Mouse (Mus musculus) MEL (cell line): ENCODE measurements at regions not wholly inside any gene's neighbourhood (a gene's known extent, or its start where the extent isn't known, plus 50 kb on each side); places are given as distances from the start of the nearest gene placed in this dataset.
A peak's percentile ranks its signal among the peaks of the same experiment; 100 is the strongest.

Experiments used
- DNase-seq: peaks from one replicate; pipeline ENCODE4 v3.0.0; 2011; ENCODE audit warnings: low read depth, low spot score
- H3K27ac ChIP-seq: 2 replicates; pipeline ENCODE4 v1.5.1; 2012; ENCODE audit warnings: low read depth, mild to moderate bottlenecking, control low read depth, low read length, moderate library complexity; ENCODE audit not compliant: control insufficient read depth
- H3K27me3 ChIP-seq, 2 experiments: fragments of 150-350 bp in 1 of 2; sonication (generic) in 1 of 2; 2 replicates each; pipeline ENCODE4 v1.6.1; 2012; ENCODE audit warnings: low read length in 2 of 2, mild to moderate bottlenecking in 2 of 2, improper control_type of control experiment in 1 of 2, moderate library complexity in 1 of 2; ENCODE audit not compliant: insufficient read depth in 2 of 2, control insufficient read depth in 1 of 2
- H3K36me3 ChIP-seq, 2 experiments: 2 replicates each; pipeline ENCODE4 v1.6.1; 2012 to 2014; ENCODE audit warnings: low read length in 2 of 2, improper control_type of control experiment in 1 of 2, inconsistent platforms in 1 of 2, mild to moderate bottlenecking in 1 of 2; ENCODE audit not compliant: insufficient read depth in 2 of 2, control insufficient read depth in 1 of 2
- H3K4me1 ChIP-seq, 2 experiments: fragments of 150-350 bp in 1 of 2; sonication (generic) in 1 of 2; 2 replicates each; pipeline ENCODE4 v1.6.1; 2012; ENCODE audit warnings: low read length in 2 of 2, improper control_type of control experiment in 1 of 2, mild to moderate bottlenecking in 1 of 2; ENCODE audit not compliant: insufficient read depth in 2 of 2, control insufficient read depth in 1 of 2
- H3K4me3 ChIP-seq, 2 experiments: fragments of 150-350 bp in 1 of 2; sonication (generic) in 1 of 2; 2 replicates each; pipeline ENCODE4 v1.5.1; 2012; ENCODE audit warnings: low read depth in 2 of 2, low read length in 2 of 2, mild to moderate bottlenecking in 2 of 2, moderate library complexity in 2 of 2, control low read depth in 1 of 2, improper control_type of control experiment in 1 of 2; ENCODE audit not compliant: control insufficient read depth in 1 of 2, insufficient read depth in 1 of 2
- H3K79me2 ChIP-seq: 2 replicates; pipeline ENCODE4 v1.6.1; 2012; ENCODE audit warnings: mild to moderate bottlenecking, low read length, moderate library complexity; ENCODE audit not compliant: control insufficient read depth, poor library complexity, insufficient read depth
- H3K9ac ChIP-seq: 2 replicates; pipeline ENCODE4 v1.6.1; 2012; ENCODE audit warnings: low read depth, mild to moderate bottlenecking, control low read depth, low read length, moderate library complexity; ENCODE audit not compliant: control insufficient read depth, poor library complexity, severe bottlenecking
- H3K9me3 ChIP-seq: fragments of 150-350 bp; sonication (generic); replicated peaks from 2 replicates; pipeline ENCODE4 v1.6.1; 2012; ENCODE audit warnings: mild to moderate bottlenecking, low read length, improper control_type of control experiment, moderate library complexity; ENCODE audit not compliant: insufficient read depth
- CHD1 ChIP-seq: IDR thresholded peaks from 2 replicates; pipeline ENCODE4 v1.6.1; 2012; ENCODE audit warnings: low read depth, mild to moderate bottlenecking, inconsistent platforms, low read length, improper control_type of control experiment
- CHD2 ChIP-seq: IDR thresholded peaks from 2 replicates; pipeline ENCODE4 v1.6.1; 2011; ENCODE audit warnings: low read length, improper control_type of control experiment
- CTCF ChIP-seq, 3 experiments: IDR thresholded peaks in 2 of 3; conservative IDR thresholded peaks in 1 of 3; 2 replicates each; pipeline ENCODE4 v1.5.1; 2011 to 2012; ENCODE audit warnings: low read length in 3 of 3, low read depth in 2 of 3, mild to moderate bottlenecking in 2 of 3, improper control_type of control experiment in 1 of 3, inconsistent platforms in 1 of 3, mixed read lengths in 1 of 3, moderate library complexity in 1 of 3; ENCODE audit not compliant: control insufficient read depth in 1 of 3, insufficient read depth in 1 of 3, poor library complexity in 1 of 3, severe bottlenecking in 1 of 3
- E2F4 ChIP-seq: IDR thresholded peaks from 2 replicates; pipeline ENCODE4 v1.6.1; 2011; ENCODE audit warnings: low read depth, low read length, improper control_type of control experiment, borderline replicate concordance
- EP300 ChIP-seq, 2 experiments: IDR thresholded peaks; 2 replicates each; pipeline ENCODE4 v1.6.1; 2011; ENCODE audit warnings: improper control_type of control experiment in 2 of 2, low read length in 2 of 2, low read depth in 1 of 2, mild to moderate bottlenecking in 1 of 2
- ETS1 ChIP-seq: IDR thresholded peaks from 2 replicates; pipeline ENCODE4 v1.6.1; 2012; ENCODE audit warnings: low read depth, mild to moderate bottlenecking, inconsistent platforms, low read length, improper control_type of control experiment, moderate library complexity
- GABPA ChIP-seq: IDR thresholded peaks from 2 replicates; pipeline ENCODE4 v1.6.1; 2012; ENCODE audit warnings: low read depth, mild to moderate bottlenecking, inconsistent platforms, low read length, improper control_type of control experiment, moderate library complexity
- GATA1 ChIP-seq: IDR thresholded peaks from 2 replicates; pipeline ENCODE4 v1.6.1; 2011; ENCODE audit warnings: low read depth, low read length, improper control_type of control experiment
- HCFC1 ChIP-seq: IDR thresholded peaks from 2 replicates; pipeline ENCODE4 v1.6.1; 2012; ENCODE audit warnings: low read depth, mild to moderate bottlenecking, inconsistent platforms, low read length, improper control_type of control experiment, moderate library complexity
- KAT2A ChIP-seq: conservative IDR thresholded peaks from 2 replicates; pipeline ENCODE4 v1.6.1; 2012; ENCODE audit warnings: low read depth, low read length, improper control_type of control experiment, inconsistent platforms
- MAX ChIP-seq: IDR thresholded peaks from 2 replicates; pipeline ENCODE4 v1.6.1; 2011; ENCODE audit warnings: low read length, improper control_type of control experiment
- MEF2A ChIP-seq: IDR thresholded peaks from 2 replicates; pipeline ENCODE4 v1.6.1; 2014; ENCODE audit warnings: low read depth, mild to moderate bottlenecking, inconsistent platforms, low read length, improper control_type of control experiment; ENCODE audit not compliant: poor library complexity, insufficient replicate concordance, severe bottlenecking; ENCODE audit errors: extremely low read depth
- MYC ChIP-seq: IDR thresholded peaks from 2 replicates; pipeline ENCODE4 v1.6.1; 2011; ENCODE audit warnings: low read depth, mild to moderate bottlenecking, low read length, improper control_type of control experiment, moderate library complexity
- NRF1 ChIP-seq: IDR thresholded peaks from 2 replicates; pipeline ENCODE4 v1.6.1; 2014; ENCODE audit warnings: low read depth, mild to moderate bottlenecking, inconsistent platforms, low read length, improper control_type of control experiment, moderate library complexity; ENCODE audit not compliant: poor library complexity, insufficient read depth, severe bottlenecking
- POLR2AphosphoS5 ChIP-seq: IDR thresholded peaks from 2 replicates; pipeline ENCODE4 v1.6.1; 2012; ENCODE audit warnings: low read depth, borderline replicate concordance, mild to moderate bottlenecking, inconsistent platforms, low read length, moderate library complexity, mixed read lengths
- RCOR1 ChIP-seq: IDR thresholded peaks from 2 replicates; pipeline ENCODE4 v1.6.1; 2012; ENCODE audit warnings: low read depth, mild to moderate bottlenecking, inconsistent platforms, low read length, improper control_type of control experiment
- TAL1 ChIP-seq: IDR thresholded peaks from 2 replicates; pipeline ENCODE4 v1.6.1; 2012; ENCODE audit warnings: mild to moderate bottlenecking, inconsistent platforms, low read length, moderate library complexity, mixed read lengths
- TCF12 ChIP-seq: IDR thresholded peaks from 2 replicates; pipeline ENCODE4 v1.6.1; 2014; ENCODE audit warnings: low read depth, mild to moderate bottlenecking, inconsistent platforms, low read length, improper control_type of control experiment, moderate library complexity
- USF1 ChIP-seq: IDR thresholded peaks from 2 replicates; pipeline ENCODE4 v1.6.1; 2014; ENCODE audit warnings: low read depth, mild to moderate bottlenecking, inconsistent platforms, low read length, improper control_type of control experiment, moderate library complexity
- USF2 ChIP-seq, 2 experiments: IDR thresholded peaks; 2 replicates each; pipeline ENCODE4 v1.6.1; 2011 to 2012; ENCODE audit warnings: improper control_type of control experiment in 2 of 2, low read length in 2 of 2, borderline replicate concordance in 1 of 2, inconsistent platforms in 1 of 2, low read depth in 1 of 2, mild to moderate bottlenecking in 1 of 2; ENCODE audit not compliant: insufficient read depth in 1 of 2
- ZC3H11A ChIP-seq: IDR thresholded peaks from 2 replicates; pipeline ENCODE4 v1.6.1; 2012; ENCODE audit warnings: low read depth, mild to moderate bottlenecking, inconsistent platforms, low read length, improper control_type of control experiment
- ZKSCAN1 ChIP-seq: IDR thresholded peaks from 2 replicates; pipeline ENCODE4 v1.6.1; 2012; ENCODE audit warnings: low read depth, mild to moderate bottlenecking, inconsistent platforms, low read length, improper control_type of control experiment, moderate library complexity

DNA sequence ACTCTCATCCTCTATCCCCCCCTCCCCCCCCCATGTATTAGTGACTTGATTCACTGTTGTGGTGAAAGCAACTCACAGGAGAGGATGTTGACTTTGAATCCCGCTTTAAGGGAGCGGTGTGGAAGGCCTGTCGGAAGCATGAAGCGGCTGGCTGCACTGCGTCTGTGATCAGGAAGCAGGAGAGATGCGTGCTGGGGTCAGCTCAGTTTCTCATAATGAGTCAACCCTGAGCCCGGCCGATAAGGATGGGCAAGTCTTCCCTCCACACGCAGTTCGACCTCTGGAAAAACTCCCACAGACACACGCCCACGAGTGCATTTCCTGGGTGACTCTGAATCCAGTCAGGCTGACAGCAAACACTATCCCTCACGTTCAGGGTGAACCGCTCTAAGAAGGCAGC lies 398.0 kb downstream of the Sox9 start:
- H3K4me3 ChIP-seq, result no peak overlapping the region
- no peak overlapping the region for H3K9ac ChIP-seq
- H3K27ac ChIP-seq, result no peak overlapping the region
- H3K36me3 ChIP-seq, result peaks cover 0 to 2% of the 10 kb centered on the region in 2 experiments; a peak in 2 of 4 replicates
- H3K27me3 ChIP-seq, result no peaks in the 10 kb centered on the region
- H3K9me3 ChIP-seq, result no peaks in the 10 kb centered on the region
- no peaks in the 10 kb centered on the region for H3K79me2 ChIP-seq
- H3K4me1 ChIP-seq, result no peaks in the 10 kb centered on the region
- no peak for DNase-seq
- TF ChIP-seq MEF2A (no peak), MAX (no peak), MYC (no peak)

DNA sequence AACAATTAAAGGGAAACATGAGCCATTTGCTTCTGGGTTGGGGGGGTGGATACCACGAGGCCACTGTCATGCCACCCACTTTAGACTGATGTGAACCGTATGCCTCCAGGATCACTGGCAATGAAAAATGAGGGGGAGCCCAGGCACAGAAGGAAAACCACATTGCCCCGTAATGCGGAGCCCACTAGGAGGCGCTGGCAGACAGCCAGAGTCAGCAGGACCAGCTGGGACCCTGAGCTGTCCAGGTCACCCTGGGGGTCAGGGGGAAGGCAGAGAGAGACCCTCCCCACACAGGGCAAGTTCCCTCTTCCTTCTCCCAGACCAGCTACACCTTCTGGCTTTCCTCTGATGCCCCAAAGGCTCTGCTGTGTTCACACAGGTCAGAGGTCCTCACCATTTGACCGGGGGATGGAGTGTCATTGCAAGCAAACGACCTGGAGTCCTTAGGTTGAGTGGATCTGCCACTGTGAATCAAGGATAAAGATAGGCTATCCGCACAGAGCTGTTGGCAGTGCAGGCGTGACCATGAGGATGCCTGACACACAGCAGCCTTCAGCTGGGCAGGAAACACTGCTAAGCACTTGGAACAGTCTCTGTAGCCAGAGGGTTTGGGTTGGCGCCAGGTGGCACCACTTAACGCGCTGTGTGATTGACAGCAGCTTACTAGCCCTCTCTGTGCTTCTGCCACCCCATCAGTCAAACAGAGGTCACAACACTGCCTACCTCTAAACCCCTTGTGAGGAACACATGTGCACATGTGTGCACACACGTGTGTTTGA lies 400.2 kb downstream of the Sox9 start:
- H3K9ac ChIP-seq, result no peak overlapping the region
- no peaks in the 10 kb centered on the region for H3K36me3 ChIP-seq
- H3K9me3 ChIP-seq, result no peaks in the 10 kb centered on the region
- no peaks in the 10 kb centered on the region for H3K27me3 ChIP-seq
- H3K79me2 ChIP-seq, result no peaks in the 10 kb centered on the region
- no peak for DNase-seq
- TF ChIP-seq CTCF (IDR thresholded peaks at IDR 0.05 in 2 of 3, conservative IDR thresholded peaks at IDR 0.05 in 1 of 3; ENCODE audit: control insufficient read depth in 1 of 3, insufficient read depth in 1 of 3, low read depth in 2 of 3, low read length in 3 of 3, poor library complexity in 1 of 3, severe bottlenecking in 1 of 3) (peak in 2 of 3 experiments; percentile 24 to 42; a peak in 4 of 6 replicates), MAX (no peak), POLR2AphosphoS5 (no peak)
- H3K4me1 ChIP-seq, result no peaks in the 10 kb centered on the region
- H3K27ac ChIP-seq, result no peak overlapping the region
- no peak overlapping the region for H3K4me3 ChIP-seq

DNA sequence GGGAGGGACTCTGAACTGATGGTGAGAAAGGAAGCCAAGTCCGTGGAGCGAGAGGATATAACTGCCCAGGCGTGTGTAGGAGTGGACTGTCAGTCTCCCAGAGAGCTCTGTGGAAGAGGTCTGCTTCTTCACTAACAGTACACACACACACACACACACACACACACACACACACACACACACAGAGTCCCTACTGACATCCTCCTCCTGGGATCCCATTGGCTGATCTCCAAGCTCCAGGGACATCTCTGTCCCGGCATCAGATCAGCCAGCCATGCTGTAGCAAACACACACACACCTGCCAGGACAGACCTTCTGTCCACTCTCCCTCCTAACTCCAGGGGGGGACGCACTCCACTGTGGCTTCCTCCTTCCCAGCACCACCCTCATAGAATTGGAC lies 401.5 kb downstream of the Sox9 start:
- no peaks in the 10 kb centered on the region for H3K9me3 ChIP-seq
- no peak overlapping the region for H3K4me3 ChIP-seq

More for the DNA sequence above, 401.5 kb downstream of the Sox9 start:
- DNase-seq, result no peak
- no peak overlapping the region for H3K9ac ChIP-seq
- TF ChIP-seq TCF12 (no peak), CHD2 (no peak), NRF1 (no peak), GATA1 (no peak), CTCF (IDR thresholded peaks at IDR 0.05 in 2 of 3, conservative IDR thresholded peaks at IDR 0.05 in 1 of 3; ENCODE audit: control insufficient read depth in 1 of 3, insufficient read depth in 1 of 3, low read depth in 2 of 3, low read length in 3 of 3, poor library complexity in 1 of 3, severe bottlenecking in 1 of 3) (no peak), ZC3H11A (no peak), E2F4 (no peak), MAX (no peak), RCOR1 (no peak), KAT2A (no peak), EP300 (IDR thresholded peaks at IDR 0.05; ENCODE audit: low read depth in 1 of 2, low read length in 2 of 2) (no peak), CHD1 (no peak), GABPA (no peak), USF2 (IDR thresholded peaks at IDR 0.05; ENCODE audit: borderline replicate concordance in 1 of 2, insufficient read depth in 1 of 2, low read depth in 1 of 2, low read length in 2 of 2) (no peak), USF1 (no peak), ETS1 (no peak), ZKSCAN1 (no peak), TAL1 (no peak), HCFC1 (no peak)
- H3K36me3 ChIP-seq, result no peaks in the 10 kb centered on the region
- H3K27me3 ChIP-seq, result no peaks in the 10 kb centered on the region
- H3K4me1 ChIP-seq, result no peaks in the 10 kb centered on the region
- no peak overlapping the region for H3K27ac ChIP-seq
- H3K79me2 ChIP-seq, result no peaks in the 10 kb centered on the region
